Mouse (Mus musculus): ENCODE measurements at regions not wholly inside any gene's neighbourhood (a gene's known extent, or its start where the extent isn't known, plus 50 kb on each side); places are given as distances from the start of the nearest gene placed in this dataset.

GRCm38 (mm10) chr2:21946484-21946883 lies 280.8 kb upstream of the Myo3a start:
- Histone ChIP-seq H3K4me1 (ENCODE audit: control insufficient read depth, insufficient read depth, low read length) (no peaks in the 10 kb centered on the region), H3K4me3 (ENCODE audit: insufficient read depth, low read length) (no peak overlapping the region), H3K27ac (ENCODE audit: insufficient read depth, low read depth, low read length) (no peak overlapping the region)
- no peak for TF ChIP-seq CTCF (IDR thresholded peaks at IDR 0.05; ENCODE audit: low read depth, low read length)

- TF ChIP-seq CTCF (IDR thresholded peaks at IDR 0.05; ENCODE audit: low read depth, low read length) (no peak), POLR2A (IDR thresholded peaks at IDR 0.05; ENCODE audit: borderline replicate concordance, low read depth, low read length) (no peak)
- no peaks in the 10 kb centered on the region for H3K4me1 ChIP-seq (ENCODE audit: control insufficient read depth, insufficient read depth, low read length)
Measured at GRCm38 (mm10) chr2:21951279-21951678, 276.0 kb upstream of the Myo3a start.

GRCm38 (mm10) chr2:21956112-21956963 lies 271.0 kb upstream of the Myo3a start:
- no peak for TF ChIP-seq POLR2A (IDR thresholded peaks at IDR 0.05; ENCODE audit: borderline replicate concordance, low read depth, low read length)
- TF ChIP-seq CTCF (IDR thresholded peaks at IDR 0.05; ENCODE audit: low read depth, low read length): no peak
- H3K4me1 ChIP-seq (ENCODE audit: control insufficient read depth, insufficient read depth, low read length): no peaks in the 10 kb centered on the region
- H3K27ac ChIP-seq (ENCODE audit: insufficient read depth, low read depth, low read length): no peak overlapping the region
- H3K4me3 ChIP-seq (ENCODE audit: insufficient read depth, low read length): no peak overlapping the region

More at GRCm38 (mm10) chr2:21951279-21951678, 276.0 kb upstream of the Myo3a start:
- H3K27ac ChIP-seq (ENCODE audit: insufficient read depth, low read depth, low read length): no peak overlapping the region
- no peak overlapping the region for H3K4me3 ChIP-seq (ENCODE audit: insufficient read depth, low read length)

- Histone ChIP-seq H3K4me1 (ENCODE audit: control insufficient read depth, insufficient read depth, low read length) (no peaks in the 10 kb centered on the region), H3K27ac (ENCODE audit: insufficient read depth, low read depth, low read length) (no peak overlapping the region), H3K4me3 (ENCODE audit: insufficient read depth, low read length) (peak overlapping the region; percentile 11; the same call in 1 of the 2 replicates)
- TF ChIP-seq POLR2A (IDR thresholded peaks at IDR 0.05; ENCODE audit: borderline replicate concordance, low read depth, low read length): no peak
- TF ChIP-seq CTCF (IDR thresholded peaks at IDR 0.05; ENCODE audit: low read depth, low read length): no peak
Measured at GRCm38 (mm10) chr2:21958365-21958764, 268.9 kb upstream of the Myo3a start.

GRCm38 (mm10) chr2:21958802-21959201 lies 268.5 kb upstream of the Myo3a start:
- no peak for TF ChIP-seq CTCF (IDR thresholded peaks at IDR 0.05; ENCODE audit: low read depth, low read length)
- TF ChIP-seq POLR2A (IDR thresholded peaks at IDR 0.05; ENCODE audit: borderline replicate concordance, low read depth, low read length): no peak
- no peaks in the 10 kb centered on the region for H3K4me1 ChIP-seq (ENCODE audit: control insufficient read depth, insufficient read depth, low read length)
- H3K27ac ChIP-seq (ENCODE audit: insufficient read depth, low read depth, low read length): no peak overlapping the region
- H3K4me3 ChIP-seq (ENCODE audit: insufficient read depth, low read length): peak overlapping the region; percentile 11; the same call in 1 of the 2 replicates

GRCm38 (mm10) chr2:21963343-21964026 lies 263.8 kb upstream of the Myo3a start:
- TF ChIP-seq POLR2A (IDR thresholded peaks at IDR 0.05; ENCODE audit: borderline replicate concordance, low read depth, low read length) (no peak), CTCF (IDR thresholded peaks at IDR 0.05; ENCODE audit: low read depth, low read length) (no peak)
- Histone ChIP-seq H3K4me3 (ENCODE audit: insufficient read depth, low read length) (no peak overlapping the region), H3K4me1 (ENCODE audit: control insufficient read depth, insufficient read depth, low read length) (no peaks in the 10 kb centered on the region), H3K27ac (ENCODE audit: insufficient read depth, low read depth, low read length) (no peak overlapping the region)

- H3K27ac ChIP-seq (ENCODE audit: insufficient read depth, low read depth, low read length): no peak overlapping the region
- no peak overlapping the region for H3K4me3 ChIP-seq (ENCODE audit: insufficient read depth, low read length)
- TF ChIP-seq POLR2A (IDR thresholded peaks at IDR 0.05; ENCODE audit: borderline replicate concordance, low read depth, low read length) (no peak), CTCF (IDR thresholded peaks at IDR 0.05; ENCODE audit: low read depth, low read length) (no peak)
- H3K4me1 ChIP-seq (ENCODE audit: control insufficient read depth, insufficient read depth, low read length): no peaks in the 10 kb centered on the region
Measured at GRCm38 (mm10) chr2:21964027-21964605, 263.2 kb upstream of the Myo3a start.

- H3K27ac ChIP-seq (ENCODE audit: insufficient read depth, low read depth, low read length): no peak overlapping the region
- no peaks in the 10 kb centered on the region for H3K4me1 ChIP-seq (ENCODE audit: control insufficient read depth, insufficient read depth, low read length)
- TF ChIP-seq POLR2A (IDR thresholded peaks at IDR 0.05; ENCODE audit: borderline replicate concordance, low read depth, low read length) (no peak), CTCF (IDR thresholded peaks at IDR 0.05; ENCODE audit: low read depth, low read length) (no peak)
- no peak overlapping the region for H3K4me3 ChIP-seq (ENCODE audit: insufficient read depth, low read length)
Measured at GRCm38 (mm10) chr2:21970774-21971406, 256.4 kb upstream of the Myo3a start.

- no peaks in the 10 kb centered on the region for H3K4me1 ChIP-seq (ENCODE audit: control insufficient read depth, insufficient read depth, low read length)
- no peak for TF ChIP-seq CTCF (IDR thresholded peaks at IDR 0.05; ENCODE audit: low read depth, low read length)
- no peak for TF ChIP-seq POLR2A (IDR thresholded peaks at IDR 0.05; ENCODE audit: borderline replicate concordance, low read depth, low read length)
- H3K27ac ChIP-seq (ENCODE audit: insufficient read depth, low read depth, low read length): no peak overlapping the region
- no peak overlapping the region for H3K4me3 ChIP-seq (ENCODE audit: insufficient read depth, low read length)
Measured at GRCm38 (mm10) chr2:21974599-21974998, 252.7 kb upstream of the Myo3a start.

All from bone marrow macrophage, adult 2 months (primary cell).